Mouse (Mus musculus) 3T3-L1 (cell line): ENCODE measurements around the gene Dock6.
"Not testable (repeated sequence)": the region's sequence is repeated elsewhere in the genome, so short reads cannot be mapped to it uniquely, and the experiment has no call there.

ENCODE experiments used
- DNase-seq: peaks from one replicate; pipeline ENCODE4 v3.0.0-alpha.2; 2015; ENCODE audit warnings: low read depth, low spot score

Gene Dock6

GRCm38 (mm10) chr9:21781657-21782468, 70.6 kb downstream of the Dock6 start:
- peak; percentile 38 for DNase-seq

- no peak for DNase-seq
Measured at GRCm38 (mm10) chr9:21777726-21778125, 74.7 kb downstream of the Dock6 start.

- DNase-seq, result no peak
Measured at GRCm38 (mm10) chr9:21774353-21774752, 78.1 kb downstream of the Dock6 start.

GRCm38 (mm10) chr9:21773396-21773795, 79.0 kb downstream of the Dock6 start:
- not testable (repeated sequence) for DNase-seq

GRCm38 (mm10) chr9:21769558-21770183, 82.8 kb downstream of the Dock6 start:
- DNase-seq, result no peak

DNA sequence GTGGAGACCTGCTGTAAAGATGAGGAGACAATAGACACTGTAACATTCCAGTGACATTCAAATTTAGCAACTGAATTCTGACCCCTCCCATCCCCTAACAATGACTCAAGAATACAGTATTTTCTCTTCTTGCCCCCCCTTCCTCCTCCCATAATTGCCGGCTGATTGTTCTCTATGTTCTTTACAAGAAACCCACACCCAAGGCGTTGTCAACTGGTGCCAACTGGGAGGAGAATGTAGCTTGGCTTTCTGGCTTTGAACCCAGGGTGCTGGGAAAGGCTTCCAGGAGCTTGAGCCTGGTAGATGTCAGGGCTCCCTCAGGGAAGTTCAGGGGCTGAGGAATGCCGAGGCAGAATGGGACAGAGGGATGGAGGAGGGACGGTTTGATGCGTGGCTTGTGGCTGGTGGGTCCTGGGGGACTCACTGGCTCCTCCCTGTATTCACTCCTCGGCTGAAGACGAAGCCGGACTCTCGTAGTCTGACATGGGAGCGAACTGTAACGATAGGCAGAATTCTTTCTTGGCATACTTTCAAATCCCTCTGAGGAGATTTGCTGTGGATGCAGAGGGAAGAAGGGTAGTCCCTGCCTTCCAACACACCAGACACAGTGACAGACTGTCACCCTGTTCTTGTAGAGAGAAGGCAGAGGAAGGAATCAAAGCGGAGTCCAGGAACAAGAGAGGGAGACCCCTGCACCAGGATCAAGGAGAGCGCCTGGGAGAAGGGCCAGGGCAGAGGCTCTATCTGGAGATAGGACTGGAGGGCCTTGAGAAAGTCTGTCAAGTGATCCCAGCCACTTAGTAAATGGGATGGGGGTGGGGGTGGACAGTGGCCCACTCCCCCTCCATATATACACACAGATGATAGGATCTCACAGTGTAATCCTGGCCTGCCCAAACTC, 83.7 kb downstream of the Dock6 start:
- DNase-seq, result peak; percentile 77

DNA sequence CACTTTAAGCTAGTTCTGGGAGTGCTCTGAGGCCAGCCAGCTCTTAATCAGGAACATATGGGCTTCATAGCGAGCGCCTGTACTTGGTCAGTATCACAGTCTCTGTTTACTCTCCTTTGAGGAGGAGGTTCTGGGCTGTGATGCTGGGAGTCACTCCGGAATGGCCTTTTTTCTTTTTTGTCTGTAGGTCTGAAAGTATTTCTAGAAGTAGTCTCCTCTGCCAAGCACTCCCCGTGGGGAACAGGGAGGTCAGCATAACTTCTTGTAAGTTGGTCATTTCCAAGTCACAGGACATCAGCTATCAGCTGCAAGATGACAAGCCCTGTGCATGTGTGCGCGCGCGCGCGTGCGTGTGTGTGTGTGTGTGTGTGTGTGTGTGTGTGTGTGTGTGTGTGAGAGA, 84.5 kb downstream of the Dock6 start:
- peak; percentile 93 for DNase-seq

- no peak for DNase-seq
Measured at GRCm38 (mm10) chr9:21764084-21764999, 88.1 kb downstream of the Dock6 start.

DNA sequence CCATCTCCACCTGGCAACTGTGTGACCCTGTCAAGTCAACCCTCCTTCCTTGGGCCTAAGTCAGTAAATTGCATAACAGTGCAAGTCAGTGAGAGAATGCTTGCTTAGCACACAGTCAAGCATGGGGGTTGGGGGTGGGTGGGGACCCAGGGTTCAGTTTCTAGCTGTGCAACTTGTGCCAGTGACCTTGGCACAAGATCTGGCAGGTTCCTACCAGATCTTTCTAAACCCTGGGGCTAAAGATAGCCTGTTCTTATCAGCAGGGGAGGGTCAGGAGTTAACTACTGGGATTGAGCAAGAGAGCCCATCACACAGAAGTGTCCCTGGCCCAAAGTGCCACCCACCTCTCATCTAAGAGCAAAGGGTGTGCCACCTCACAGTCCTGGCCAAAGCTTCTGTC, 90.3 kb downstream of the Dock6 start:
- no peak for DNase-seq

DNA sequence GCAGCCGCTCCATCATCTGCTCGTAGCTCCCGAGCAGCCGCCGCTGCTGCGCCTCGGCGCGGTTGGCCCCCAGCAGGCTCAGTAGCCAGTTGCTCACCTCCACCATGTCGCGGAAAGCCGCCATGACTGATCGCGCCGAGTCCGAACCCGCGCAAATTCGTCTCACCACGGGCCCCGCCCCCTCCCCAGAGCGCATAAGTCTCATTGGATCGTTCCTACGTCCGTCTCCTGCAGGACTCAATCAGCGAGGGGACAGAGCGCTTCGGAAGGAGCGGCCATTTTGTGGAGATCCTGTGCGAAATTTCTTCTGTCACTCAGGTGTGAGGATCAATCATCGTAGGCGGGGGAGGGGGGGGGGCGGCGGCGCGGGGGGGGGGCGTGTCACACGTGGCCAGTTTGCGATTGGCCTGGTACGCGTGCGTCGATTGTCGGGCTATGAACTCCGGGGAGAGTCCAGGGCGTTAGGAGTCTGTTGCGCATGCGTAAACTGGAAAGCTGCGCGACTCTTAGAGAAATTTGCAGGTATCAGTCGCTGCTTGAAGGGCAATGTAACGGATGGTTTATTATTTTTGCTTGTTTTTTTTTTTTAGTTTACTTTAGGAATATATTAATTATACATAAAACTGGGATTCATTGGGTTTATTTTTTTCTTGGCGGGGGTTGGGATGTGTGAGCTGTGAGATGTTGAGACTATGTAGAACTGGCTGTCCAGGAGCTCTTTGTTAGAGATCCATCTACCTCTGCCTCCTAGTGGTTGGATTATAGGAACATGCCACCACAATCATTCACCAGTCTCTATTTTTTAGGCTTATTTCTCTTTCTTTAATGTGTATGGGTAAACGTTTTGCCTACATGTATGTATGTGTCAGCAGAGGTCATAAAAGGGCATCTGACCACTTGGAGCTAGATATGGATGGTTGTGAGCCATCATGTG, 92.0 kb downstream of the Dock6 start, which contains the start of gene Spc24:
Spc24 (minus strand) TSS at position 149 of the 934 bp plus-strand sequence.
- DNase-seq, result peak; percentile 99

GRCm38 (mm10) chr9:21759718-21760117, 92.7 kb downstream of the Dock6 start:
- DNase-seq, result no peak

- no peak for DNase-seq
Measured at GRCm38 (mm10) chr9:21758576-21759529, 93.6 kb downstream of the Dock6 start.

DNA sequence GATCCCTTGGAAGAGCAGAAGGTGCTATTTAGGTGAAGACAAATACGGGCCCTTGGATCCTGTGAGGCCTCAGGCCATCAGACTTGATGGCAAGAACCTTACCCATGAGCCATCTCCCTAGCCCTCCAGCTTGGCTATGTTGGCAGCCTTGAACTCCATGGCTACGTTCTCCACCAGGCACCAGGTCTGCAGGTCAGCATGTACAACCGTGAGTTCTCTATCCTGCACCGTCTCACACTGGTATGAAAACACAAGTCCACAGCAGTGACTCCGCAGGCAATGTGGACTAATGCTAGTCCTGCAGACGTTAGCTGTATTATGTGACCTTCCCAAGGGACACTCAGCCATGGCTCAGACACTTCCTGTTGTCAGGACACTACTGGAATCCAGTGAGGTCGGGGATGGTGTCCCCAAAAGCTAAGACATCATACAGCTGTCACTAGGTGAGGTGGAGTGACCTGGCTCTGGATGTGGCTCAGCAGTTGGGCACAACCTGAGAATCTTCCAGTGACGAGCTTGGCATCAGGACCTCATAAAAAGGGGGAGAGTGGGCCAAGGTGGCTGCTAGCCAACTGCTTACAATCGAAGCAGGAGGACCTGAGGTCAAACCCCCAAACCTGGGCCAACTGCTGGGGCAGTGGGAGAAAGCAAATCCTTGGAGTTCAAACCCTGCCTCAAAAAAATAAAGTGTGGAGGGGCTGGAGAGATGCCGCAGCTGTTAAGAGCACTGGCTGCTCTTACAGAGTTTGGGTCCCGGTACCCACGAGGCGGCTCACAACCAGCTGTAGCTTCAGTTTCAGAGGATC, 97.7 kb downstream of the Dock6 start:
- no peak for DNase-seq

DNA sequence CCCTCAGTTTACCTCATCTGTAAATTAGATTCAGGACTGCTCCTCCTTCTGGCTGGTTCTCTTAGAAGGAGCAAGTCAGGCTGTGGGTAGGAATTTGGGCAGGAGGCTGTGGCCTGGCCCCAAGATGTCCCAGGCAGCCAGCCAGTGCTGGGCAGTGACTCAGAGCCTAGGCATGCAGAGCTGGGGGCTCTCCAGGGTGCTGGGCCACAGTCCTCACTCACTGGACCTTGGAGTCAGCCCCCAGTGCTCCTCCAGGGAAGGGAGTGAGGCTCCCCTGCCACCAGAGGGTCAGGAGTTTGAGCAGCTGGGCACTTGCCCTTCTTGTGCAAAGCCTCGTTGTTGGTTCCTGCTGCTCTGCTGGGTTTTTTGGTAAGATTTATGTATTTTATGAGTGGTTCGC, 98.4 kb downstream of the Dock6 start:
- DNase-seq, result peak; percentile 94

- peak; percentile 76 for DNase-seq
Measured at GRCm38 (mm10) chr9:21752252-21752792, 100.1 kb downstream of the Dock6 start.

GRCm38 (mm10) chr9:21751347-21751746, 101.1 kb downstream of the Dock6 start:
- DNase-seq, result peak; percentile 97

DNA sequence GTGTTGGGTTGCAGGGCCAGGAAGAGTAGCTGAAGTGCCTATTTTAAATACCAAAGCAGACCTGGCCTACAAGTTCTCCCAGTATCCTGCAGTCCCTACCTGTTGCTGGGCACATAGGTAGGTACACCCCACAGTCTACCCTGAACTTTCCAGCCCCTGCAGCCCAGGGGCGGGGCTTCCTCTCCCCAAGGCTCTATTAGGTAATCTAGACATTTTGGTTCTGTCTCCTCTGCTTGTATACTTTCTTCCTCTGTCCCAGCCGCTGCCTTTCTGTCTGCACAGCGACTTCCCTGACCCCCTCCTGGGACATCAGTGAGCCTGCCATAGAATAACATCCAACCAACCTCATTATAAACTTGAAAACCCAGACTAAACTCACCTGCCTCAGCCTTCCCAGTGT, 102.1 kb downstream of the Dock6 start:
- no peak for DNase-seq
